25 mouse cellular contexts compared by ENCODE assay signal in the genomic region with DNA sequence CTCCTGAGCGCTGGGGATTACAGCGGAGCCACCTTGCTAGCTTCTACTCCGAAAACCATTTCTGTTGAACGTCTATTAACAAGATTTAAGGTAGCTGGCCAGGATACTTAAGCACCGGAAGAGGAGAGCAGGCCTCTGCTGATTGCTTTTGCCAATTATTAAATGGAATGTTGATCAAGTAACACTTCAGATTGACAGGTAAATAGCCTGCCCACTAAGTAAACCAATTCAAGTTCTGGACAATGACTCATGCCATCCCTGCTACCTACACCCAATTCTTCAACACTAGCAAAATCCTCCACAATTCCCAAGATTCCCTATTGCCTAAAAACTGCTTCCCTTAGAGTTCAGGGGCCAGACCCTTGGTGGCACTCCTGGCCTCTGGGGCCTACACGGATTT.
"Had no signal": no experiment of that assay in that cellular context is flagged by ENCODE, and none has a peak within 500 bp of the region (broad histone marks: within the 10 kb centered on the region; RNA-seq: fewer than 3 reads in every experiment).

No protein-coding gene starts in this region.

- H3K36me3 ChIP-seq: heart, embryonic 13.5 days; heart, embryonic 15.5 days; hindbrain, embryonic 13.5 days; hindbrain, embryonic 15.5 days; kidney, embryonic 15.5 days; limb, embryonic 13.5 days had no signal

- H3K9me3 ChIP-seq: heart, embryonic 13.5 days; heart, embryonic 15.5 days; hindbrain, embryonic 13.5 days; hindbrain, embryonic 15.5 days; kidney, embryonic 15.5 days; limb, embryonic 13.5 days had no signal

- H3K27ac ChIP-seq: heart, embryonic 13.5 days; heart, embryonic 15.5 days; hindbrain, embryonic 13.5 days; hindbrain, embryonic 15.5 days; hindbrain, postnatal 0 days; kidney, embryonic 15.5 days; kidney, postnatal 0 days; limb, embryonic 13.5 days had no signal

- ATAC-seq: forebrain, embryonic 16.5 days; hindbrain, postnatal 0 days; intestine, embryonic 16.5 days had no signal

- H3K27me3 ChIP-seq: heart, embryonic 13.5 days; heart, embryonic 15.5 days; hindbrain, embryonic 13.5 days; hindbrain, embryonic 15.5 days; kidney, embryonic 15.5 days; limb, embryonic 13.5 days had no signal

- H3K4me2 ChIP-seq: heart, embryonic 11.5 days; heart, embryonic 13.5 days; heart, embryonic 15.5 days; hindbrain, embryonic 13.5 days; hindbrain, embryonic 15.5 days; kidney, embryonic 15.5 days; limb, embryonic 13.5 days had no signal

- DNase-seq: gastrocnemius, postnatal 14 days; gastrocnemius, postnatal 36 days; heart, adult 11 months; heart, adult 2 months; heart, postnatal 14 days; heart, postnatal 36 days; kidney, adult 11 months; kidney, adult 2 months; kidney, adult 9 months; kidney, postnatal 14 days; kidney, postnatal 36 days; layer of hippocampus, adult 9-11 months; layer of hippocampus, postnatal 36 days; left cerebral cortex, postnatal 4 days had no signal

- H3K9ac ChIP-seq: heart, embryonic 15.5 days; hindbrain, embryonic 13.5 days; hindbrain, embryonic 15.5 days; kidney, embryonic 15.5 days; limb, embryonic 13.5 days had no signal

- H3K4me3 ChIP-seq: heart, adult 2 months; heart, embryonic 13.5 days; heart, embryonic 15.5 days; hindbrain, embryonic 13.5 days; hindbrain, embryonic 15.5 days; kidney, embryonic 15.5 days; limb, embryonic 13.5 days had no signal
